Mouse (Mus musculus) testis, adult 2 months (tissue): ENCODE data around the gene Ifnab.

ENCODE experiments used
- CTCF ChIP-seq: fragments of 200-500 bp; IDR thresholded peaks from 2 replicates; pipeline ENCODE4 v1.5.1; 2012; ENCODE audit warnings: low read depth, mild to moderate bottlenecking, inconsistent platforms, low read length, moderate library complexity; ENCODE audit not compliant: control insufficient read depth, insufficient read depth, insufficient replicate concordance
- POLR2A ChIP-seq: fragments of 200-500 bp; IDR thresholded peaks from 2 replicates; pipeline ENCODE4 v1.6.1; 2012; ENCODE audit warnings: low read depth, mild to moderate bottlenecking, inconsistent platforms, low read length, moderate library complexity; ENCODE audit not compliant: control insufficient read depth

GRCm38 (mm10) chr4:88715059-88715458, 23.9 kb upstream of the Ifnab start:
- TF ChIP-seq CTCF (no peak), POLR2A (no peak)
